Mouse (Mus musculus) midbrain, embryonic 10.5 days (tissue): ENCODE measurements around the gene A830031A19Rik. TPM values are rescaled to one million over a fixed set of nuclear protein-coding genes. Genes with fewer than 3 reads are reported as not detected.

ENCODE experiments used
- DNase-seq: peaks from one replicate; pipeline ENCODE4 v3.0.0-alpha.2; 2017; ENCODE audit warnings: low spot score
- H3K27ac ChIP-seq: fragments of 300-500 bp; sonication (generic); replicated peaks from 2 replicates; pipeline ENCODE4 v1.5.1; 2016; ENCODE audit warnings: mild to moderate bottlenecking
- H3K27me3 ChIP-seq: fragments of 300-500 bp; sonication (generic); 2 replicates; pipeline ENCODE4 v1.6.1; 2016; ENCODE audit warnings: low read depth, mild to moderate bottlenecking; ENCODE audit not compliant: poor library complexity, severe bottlenecking
- H3K36me3 ChIP-seq: fragments of 300-500 bp; sonication (generic); 2 replicates; pipeline ENCODE4 v1.6.1; 2016; ENCODE audit warnings: mild to moderate bottlenecking, moderate library complexity
- H3K4me1 ChIP-seq: fragments of 300-500 bp; sonication (generic); 2 replicates; pipeline ENCODE4 v1.6.1; 2016
- H3K4me3 ChIP-seq: fragments of 300-500 bp; sonication (generic); 2 replicates; pipeline ENCODE4 v1.5.1; 2016; ENCODE audit warnings: mild to moderate bottlenecking, moderate library complexity
- H3K9me3 ChIP-seq: fragments of 300-500 bp; sonication (generic); replicated peaks from 2 replicates; pipeline ENCODE4 v1.6.1; 2016; ENCODE audit warnings: mild to moderate bottlenecking
- WGBS: fragments of 180-500 bp; shearing (Covaris S2); methylation state at CpG from one replicate; pipeline ENCODE4 v1.1.7; 2016; 5-methylcytosine and 5-hydroxymethylcytosine counted together
- microRNA-seq: library from miRNA; unstranded; fragments of <30 nt; microRNA quantifications from one replicate; pipeline ENCODE4, GENCODE M21; 2017
- polyA plus RNA-seq: library from polyadenylated mRNA; unstranded; fragments of >200 nt; fragmentation: Nextera tagmentation; extraction: Ambion mirVana; gene quantifications from 2 replicates; pipeline ENCODE4 v1.2.1, GENCODE M21; 2016

A830031A19Rik gene
- polyA plus RNA-seq, 1 experiment from 2014 or later, result not detected

DNA sequence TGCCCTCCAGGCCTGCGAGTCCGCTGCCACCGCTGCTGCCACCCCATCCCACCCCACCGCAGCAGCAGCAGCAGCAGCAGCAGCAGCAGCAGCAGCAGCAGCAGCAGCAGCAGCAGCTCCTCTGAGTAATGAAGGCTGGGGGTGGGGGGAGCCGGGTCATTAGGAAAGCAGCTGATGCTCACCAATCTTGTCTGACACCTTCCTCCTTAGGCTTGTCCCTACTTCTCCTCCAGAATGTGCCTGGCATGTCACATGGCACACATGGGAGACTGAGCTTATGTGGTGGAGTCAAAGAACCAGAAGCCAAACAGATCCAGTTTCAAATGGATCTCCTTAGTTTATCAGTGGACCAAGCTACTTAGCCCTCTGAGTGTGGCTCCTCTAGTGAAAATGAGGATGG, 60.2 kb downstream of the A830031A19Rik start:
- peaks cover 14% of the 10 kb centered on the region for H3K4me1 ChIP-seq
- no peak overlapping the region for H3K4me3 ChIP-seq
- H3K36me3 ChIP-seq, result no peaks in the 10 kb centered on the region
- H3K9me3 ChIP-seq, result no peaks in the 10 kb centered on the region
- H3K27ac ChIP-seq, result no peak overlapping the region
- H3K27me3 ChIP-seq, result peaks cover 16% of the 10 kb centered on the region; the same call in 1 of the 2 replicates
- no peak for DNase-seq
- 86% methylated on average over 5 of the region's 5 CpGs for WGBS

DNA sequence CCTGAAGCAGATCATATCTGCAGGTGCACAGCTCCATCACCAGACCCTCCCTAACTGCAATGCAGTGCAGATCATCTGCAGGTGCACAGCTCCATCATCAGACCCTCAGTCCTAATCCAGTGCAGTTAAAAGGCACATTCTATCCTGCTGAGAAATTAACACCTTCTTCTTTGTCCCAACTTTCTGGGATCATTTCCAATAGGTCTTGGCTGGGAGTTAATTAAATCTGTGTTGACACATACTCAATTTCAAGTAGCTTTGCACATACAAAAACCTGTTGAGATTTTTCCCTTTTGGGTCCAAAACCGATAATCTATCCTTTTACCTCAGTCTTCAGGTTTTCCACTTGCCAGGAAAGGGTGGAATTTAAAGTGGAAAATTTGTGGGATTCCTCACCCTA, 62.6 kb downstream of the A830031A19Rik start:
- no peak for DNase-seq
- H3K4me1 ChIP-seq, result peaks cover 11% of the 10 kb centered on the region
- no peak overlapping the region for H3K4me3 ChIP-seq
- no peaks in the 10 kb centered on the region for H3K9me3 ChIP-seq
- H3K36me3 ChIP-seq, result no peaks in the 10 kb centered on the region
- WGBS, result 70% methylated on average over 1 of the region's 1 CpGs
- H3K27me3 ChIP-seq, result peaks cover 11% of the 10 kb centered on the region; the same call in 1 of the 2 replicates
- no peak overlapping the region for H3K27ac ChIP-seq

DNA sequence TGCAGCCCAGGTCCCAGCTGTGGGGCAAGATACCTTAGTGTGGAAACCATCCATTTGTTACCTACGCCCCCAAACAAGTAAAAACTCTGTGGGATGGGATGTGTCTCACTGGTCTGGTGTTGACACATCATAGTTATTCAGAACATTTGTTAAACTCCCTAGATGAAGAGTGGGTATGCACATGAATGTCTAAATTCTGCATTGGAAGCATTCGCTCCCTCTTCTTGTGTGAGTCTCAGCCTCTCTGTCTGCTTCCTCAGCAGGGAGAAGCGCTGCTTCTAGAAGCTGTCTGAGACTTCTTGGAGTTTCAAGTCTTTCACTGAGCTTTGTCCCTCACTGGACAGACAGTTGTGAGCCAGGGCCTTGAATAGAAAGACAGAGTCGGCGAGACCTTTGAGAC, 65.9 kb downstream of the A830031A19Rik start:
- H3K36me3 ChIP-seq, result no peaks in the 10 kb centered on the region
- no peak overlapping the region for H3K4me3 ChIP-seq
- no peak overlapping the region for H3K27ac ChIP-seq
- WGBS, result 90% methylated on average over 5 of the region's 5 CpGs
- no peaks in the 10 kb centered on the region for H3K9me3 ChIP-seq
- DNase-seq, result no peak
- H3K27me3 ChIP-seq, result no peaks in the 10 kb centered on the region
- H3K4me1 ChIP-seq, result no peaks in the 10 kb centered on the region

DNA sequence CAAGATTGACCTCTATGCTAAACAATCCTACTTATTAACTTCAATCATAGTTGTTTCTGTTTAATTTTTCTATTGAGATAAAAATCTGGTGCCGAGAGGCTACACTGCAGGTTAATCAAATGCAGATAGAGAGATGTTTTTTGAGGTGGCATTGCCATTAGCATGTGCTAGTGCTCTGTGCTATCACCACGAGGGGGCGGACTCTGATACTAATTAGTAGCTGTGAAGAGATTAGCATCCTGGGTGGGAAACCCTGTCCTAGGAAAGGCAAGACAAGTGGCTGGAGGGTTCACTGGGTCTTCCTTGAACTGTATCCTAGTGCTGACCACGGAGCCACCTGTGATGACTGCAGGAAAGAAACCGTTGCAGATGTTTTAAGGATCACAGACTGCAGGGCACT, 66.6 kb downstream of the A830031A19Rik start:
- DNase-seq, result no peak
- Histone ChIP-seq H3K4me3 (no peak overlapping the region), H3K9me3 (no peaks in the 10 kb centered on the region), H3K36me3 (no peaks in the 10 kb centered on the region), H3K27me3 (no peaks in the 10 kb centered on the region), H3K27ac (no peak overlapping the region), H3K4me1 (no peaks in the 10 kb centered on the region)
- 45% methylated on average over 5 of the region's 5 CpGs for WGBS

DNA sequence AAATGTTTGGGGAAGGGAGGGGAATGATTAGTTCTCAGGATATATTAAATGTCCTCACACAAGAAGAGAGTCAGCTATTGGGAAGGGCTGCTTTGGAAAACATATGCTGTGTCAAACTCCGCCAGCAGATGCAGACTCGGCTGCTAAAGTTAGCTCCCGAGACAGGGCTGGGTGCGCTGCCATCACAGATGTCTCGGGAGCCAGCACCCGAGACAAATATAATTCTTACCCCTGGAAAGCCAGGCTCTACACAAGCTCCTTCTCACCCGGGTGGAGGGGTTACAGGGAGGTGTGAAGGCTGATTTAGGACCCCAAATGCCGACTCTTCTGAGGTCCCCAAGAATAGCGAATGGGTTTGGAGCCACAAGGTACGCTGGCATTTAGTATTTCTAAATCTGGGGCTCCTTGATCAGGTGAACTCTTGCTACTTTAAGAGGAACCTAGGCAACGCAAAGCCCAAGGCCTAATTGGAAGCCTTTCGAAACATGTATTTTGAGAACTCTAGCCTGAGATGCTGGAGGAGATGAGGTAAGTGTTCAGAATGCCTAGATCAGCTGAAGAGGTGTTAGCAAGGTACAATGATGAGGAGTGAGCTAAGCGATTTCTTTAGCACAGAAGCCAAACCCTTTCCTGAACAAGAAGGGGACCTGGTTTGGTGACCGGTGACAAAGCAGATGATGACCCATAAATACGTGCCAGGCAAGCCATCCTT, 69.3 kb downstream of the A830031A19Rik start:
- Histone ChIP-seq H3K36me3 (no peaks in the 10 kb centered on the region), H3K27ac (no peak overlapping the region), H3K4me3 (no peak overlapping the region), H3K9me3 (no peaks in the 10 kb centered on the region), H3K27me3 (no peaks in the 10 kb centered on the region), H3K4me1 (no peaks in the 10 kb centered on the region)
- DNase-seq, result no peak
- 89% methylated on average over 15 of the region's 15 CpGs for WGBS

DNA sequence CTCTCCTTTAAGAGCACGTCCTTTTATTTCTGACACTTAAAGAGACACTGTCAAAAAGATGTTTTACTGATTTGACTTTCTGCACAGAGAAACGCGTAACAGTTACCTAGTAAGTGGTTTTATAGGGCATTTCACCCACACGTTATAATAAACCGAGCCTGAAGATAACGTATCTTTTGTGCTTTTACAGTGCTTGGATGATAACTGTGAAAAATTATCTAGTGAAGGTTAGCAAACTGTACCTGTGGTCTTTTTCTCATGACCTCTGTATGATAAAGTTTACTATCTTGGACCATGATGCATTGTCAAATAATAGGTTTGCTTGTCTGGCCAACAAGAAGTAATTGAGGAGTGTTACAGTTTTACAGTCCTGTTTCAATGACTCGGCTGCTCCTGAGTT, 74.2 kb downstream of the A830031A19Rik start:
- H3K4me3 ChIP-seq, result no peak overlapping the region
- H3K36me3 ChIP-seq, result no peaks in the 10 kb centered on the region
- H3K9me3 ChIP-seq, result no peaks in the 10 kb centered on the region
- H3K4me1 ChIP-seq, result no peaks in the 10 kb centered on the region
- no peak for DNase-seq
- H3K27me3 ChIP-seq, result no peaks in the 10 kb centered on the region
- no peak overlapping the region for H3K27ac ChIP-seq
- WGBS, result 94% methylated on average over 7 of the region's 7 CpGs

Small RNAs within 50 kb of the gene (microRNA-seq; reads per million reads assigned to microRNA genes)
- not detected for gene Gm44381

Other genes starting within 250 kb of the A830031A19Rik start
- 20.7 and 22.9 TPM in 2 replicates for gene Papolg, start 179.8 kb downstream of the A830031A19Rik start, polyA plus RNA-seq
- 15.8 and 33.2 TPM in 2 replicates for gene Bcl11a, start 3.0 kb upstream of the A830031A19Rik start, polyA plus RNA-seq